Mouse (Mus musculus): ENCODE measurements around the gene E2f8.

DNA sequence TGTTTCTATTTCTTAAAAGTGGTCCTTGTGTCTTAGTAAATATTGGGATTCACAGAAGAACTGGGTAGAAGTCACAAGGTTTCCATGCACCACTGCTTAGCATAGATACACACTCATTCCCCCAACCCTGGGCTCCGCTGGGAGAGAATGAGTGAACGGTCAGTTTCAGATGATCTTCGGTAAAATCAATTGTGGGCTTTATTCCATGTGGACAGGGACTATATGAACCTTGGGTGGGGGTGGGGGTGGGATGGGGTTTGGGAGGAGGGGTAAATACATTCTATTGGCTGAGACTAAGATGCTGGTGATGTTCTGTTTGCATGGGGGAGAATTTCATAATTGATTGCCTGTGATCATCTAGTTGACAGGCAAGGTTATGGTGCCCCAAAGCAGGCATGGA lies 25.9 kb downstream of the E2f8 start:
- TF ChIP-seq CTCF (IDR thresholded peaks at IDR 0.05 in 2 of 3, conservative IDR thresholded peaks at IDR 0.05 in 1 of 3; ENCODE audit: control insufficient read depth in 1 of 3, insufficient read depth in 1 of 3, low read depth in 2 of 3, low read length in 3 of 3, poor library complexity in 1 of 3, severe bottlenecking in 1 of 3) (no peak), UBTF (IDR thresholded peaks at IDR 0.05; ENCODE audit: borderline replicate concordance, insufficient read depth, low read depth, low read length) (no peak), POLR2A (IDR thresholded peaks at IDR 0.05; ENCODE audit: control insufficient read depth in 1 of 2, insufficient read depth in 1 of 2, low read depth in 1 of 2, low read length in 2 of 2, poor library complexity in 1 of 2) (no peak), HCFC1 (IDR thresholded peaks at IDR 0.05; ENCODE audit: low read depth, low read length) (no peak), EP300 (IDR thresholded peaks at IDR 0.05; ENCODE audit: low read depth in 1 of 2, low read length in 2 of 2) (no peak), GABPA (IDR thresholded peaks at IDR 0.05; ENCODE audit: low read depth, low read length) (no peak)

Data from MEL (cell line).